Mouse (Mus musculus) MEL-GATA-1-ER (cell line): ENCODE data around the gene Gm8879.
"Not testable (repeated sequence)": the region's sequence is repeated elsewhere in the genome, so short reads cannot be mapped to it uniquely, and the experiment has no call there.

ENCODE experiments used
- DNase-seq: peaks from one replicate; pipeline ENCODE4 v3.0.0-alpha.2; 2012; ENCODE audit warnings: low read depth; ENCODE audit errors: extremely low read depth

Gene Gm8879

DNA sequence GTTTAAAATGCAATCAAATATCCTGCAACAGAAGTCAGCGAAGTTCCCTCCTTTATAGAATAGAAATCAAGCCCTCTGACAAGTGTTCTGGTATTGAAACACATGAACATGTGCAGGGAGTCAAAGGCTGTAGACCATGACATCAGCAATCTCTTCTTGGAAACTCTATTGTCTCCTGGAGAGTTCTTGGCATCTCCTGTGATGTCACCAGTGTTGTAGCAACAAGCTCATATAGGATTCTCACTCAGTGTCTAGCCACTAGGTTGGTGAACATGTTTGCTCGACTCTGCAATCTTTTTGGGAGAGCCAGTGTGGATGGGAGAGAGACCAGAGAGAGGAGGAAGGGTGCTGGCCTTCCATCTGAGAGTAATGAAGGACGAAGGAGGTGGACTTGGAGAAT lies at the start of gene Gm8879:
Gene Gm8879, plus strand, starts transcription at position 301 of the 400 bp plus-strand sequence.
- not testable (repeated sequence) for DNase-seq

GRCm38 (mm10) chr5:11138031-11138430 lies 10.6 kb downstream of the Gm8879 start:
- not testable (repeated sequence) for DNase-seq
